Mouse (Mus musculus): ENCODE data around the gene Chmp4b.

The Chmp4b gene

GRCm38 (mm10) chr2:154720315-154720714, 68.8 kb downstream of the Chmp4b start:
- DNase-seq: no peak

- DNase-seq: no peak
Measured at GRCm38 (mm10) chr2:154723473-154723872, 72.0 kb downstream of the Chmp4b start.

GRCm38 (mm10) chr2:154729737-154730136, 78.2 kb downstream of the Chmp4b start:
- no peak for DNase-seq

GRCm38 (mm10) chr2:154730841-154731240, 79.3 kb downstream of the Chmp4b start:
- DNase-seq: no peak

GRCm38 (mm10) chr2:154731916-154732315, 80.4 kb downstream of the Chmp4b start:
- DNase-seq: no peak

- DNase-seq: no peak
Measured at GRCm38 (mm10) chr2:154732503-154733141, 81.1 kb downstream of the Chmp4b start.

- no peak for DNase-seq
Measured at GRCm38 (mm10) chr2:154734977-154735376, 83.5 kb downstream of the Chmp4b start.

- DNase-seq: no peak
Measured at GRCm38 (mm10) chr2:154735416-154735815, 83.9 kb downstream of the Chmp4b start.

GRCm38 (mm10) chr2:154735986-154736385, 84.5 kb downstream of the Chmp4b start:
- no peak for DNase-seq

- DNase-seq: no peak
Measured at GRCm38 (mm10) chr2:154738621-154739020, 87.1 kb downstream of the Chmp4b start.

- DNase-seq: no peak
Measured at GRCm38 (mm10) chr2:154742911-154743819, 91.7 kb downstream of the Chmp4b start.

GRCm38 (mm10) chr2:154743915-154744314, 92.4 kb downstream of the Chmp4b start:
- DNase-seq: no peak

All from cerebellum, postnatal 25 days (tissue).